Mouse (Mus musculus) small intestine, adult 10 weeks (tissue): Measurements from ENCODE around the gene Defa35. TPM values are rescaled to one million over a fixed set of nuclear protein-coding genes. Genes with fewer than 3 reads are reported as not detected.

Source experiments
- polyA plus RNA-seq: library from polyadenylated mRNA; stranded (reverse); fragments of 350-450 nt; fragmentation: Illumina TruSeq; extraction: RNeasy Lipid Tissue Mini Kit (QIAGEN cat#74804); gene quantifications from one replicate; pipeline ENCODE4 v1.2.3, GENCODE M21; 2014; ENCODE audit warnings: low replicate concordance

Defa35 gene
- polyA plus RNA-seq: not detected

GRCm38 (mm10) chr8:21064738-21065137, at the start of gene Defa35:
TSS of gene Defa35 (plus strand) at chr8:21065038.

GRCm38 (mm10) chr8:21025245-21025644, 39.6 kb upstream of the Defa35 start, which contains the start of gene Defa21:
TSS of gene Defa21 (plus strand) at chr8:21025545.

GRCm38 (mm10) chr8:21054747-21055146, 10.1 kb upstream of the Defa35 start, which contains the start of gene Defa23:
TSS of gene Defa23 (plus strand) at chr8:21055047.

GRCm38 (mm10) chr8:21084142-21084541, 19.3 kb downstream of the Defa35 start, which contains the start of gene Defa25:
TSS of gene Defa25 (plus strand) at chr8:21084442.

GRCm38 (mm10) chr8:21095950-21096349, 31.1 kb downstream of the Defa35 start, which contains the start of gene Gm14851:
TSS of gene Gm14851 (minus strand) at chr8:21096050.

Other genes with a start within 250 kb of the Defa35 start
- gene Defb33, start 172.4 kb upstream of the Defa35 start, polyA plus RNA-seq: not detected
- gene Gm15056, start 162.4 kb upstream of the Defa35 start, polyA plus RNA-seq: not detected
- not detected for gene Gm6040, start 143.0 kb upstream of the Defa35 start, polyA plus RNA-seq
- not detected for gene AY761185, start 120.3 kb upstream of the Defa35 start, polyA plus RNA-seq
- gene Defa21, start 39.5 kb upstream of the Defa35 start, polyA plus RNA-seq: 17.6 TPM
- 160 TPM for gene Defa23, start 10.0 kb upstream of the Defa35 start, polyA plus RNA-seq
- gene Defa25, start 19.4 kb downstream of the Defa35 start, polyA plus RNA-seq: not detected
- gene Gm14851, start 31.0 kb downstream of the Defa35 start, polyA plus RNA-seq: 106 TPM
- gene Defa30, start 69.6 kb downstream of the Defa35 start, polyA plus RNA-seq: 1,814 TPM
- 11.5 TPM for gene Defa22, start 97.2 kb downstream of the Defa35 start, polyA plus RNA-seq
- gene Defa31, start 126.6 kb downstream of the Defa35 start, polyA plus RNA-seq: 5,443 TPM
- gene Gm15293, start 136.5 kb downstream of the Defa35 start, polyA plus RNA-seq: not detected
- gene Gm15292, start 184.7 kb downstream of the Defa35 start, polyA plus RNA-seq: 82.5 TPM